Mouse (Mus musculus) lung, postnatal 0 days (tissue): ENCODE data around the gene Irx4.

Source experiments
- CTCF ChIP-seq: IDR thresholded peaks from 2 replicates; pipeline ENCODE4 v1.5.1; 2016; ENCODE audit warnings: antibody characterized with exemption, mild to moderate bottlenecking
- EP300 ChIP-seq: IDR thresholded peaks from 2 replicates; pipeline ENCODE4 v1.6.1; 2016; ENCODE audit warnings: antibody characterized with exemption, mild to moderate bottlenecking, control low read depth

DNA sequence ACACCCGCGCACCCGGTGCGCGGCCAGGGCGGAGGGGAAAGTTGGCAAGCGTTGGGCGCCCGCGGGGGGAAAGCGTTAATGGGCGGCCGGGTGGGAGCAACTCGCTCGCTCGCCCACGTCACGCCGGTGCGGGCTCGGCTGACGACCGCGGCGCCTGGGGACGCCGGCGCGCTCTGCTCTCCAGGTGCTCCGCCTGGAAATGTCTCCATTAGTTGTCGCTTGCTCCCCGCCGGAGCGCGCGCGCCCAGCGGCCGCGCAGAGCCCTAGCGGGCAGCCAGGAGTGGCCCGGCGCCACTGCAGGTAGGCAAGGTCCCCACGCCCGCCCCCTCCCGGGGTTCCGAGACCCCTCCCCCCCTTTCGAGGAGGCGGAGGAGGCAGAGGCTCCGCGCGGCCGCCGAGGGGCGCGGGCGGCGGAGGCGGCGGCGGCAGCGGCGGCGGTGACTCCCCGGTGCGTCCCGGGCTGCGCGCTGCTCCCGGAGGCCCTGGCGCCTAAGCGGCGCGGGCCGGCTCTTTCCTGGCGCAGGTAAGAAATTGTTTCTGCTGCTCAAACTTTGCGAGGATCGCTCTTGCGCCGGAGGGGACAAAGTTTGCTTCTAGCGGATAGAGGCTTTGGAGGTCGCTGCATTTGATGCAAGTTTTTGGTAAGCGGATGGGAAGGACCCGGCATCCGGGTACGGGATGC is at the start of gene Irx4:
- TF ChIP-seq CTCF (no peak), EP300 (no peak)
